Mouse (Mus musculus) heart, embryonic 14.5 days (tissue): Measurements from ENCODE around the gene Gm4779. TPM values are rescaled to one million over a fixed set of nuclear protein-coding genes. Genes with fewer than 3 reads are reported as not detected.

Experiments used
- ATAC-seq: fragments of 200-750 bp; cut with Nextera tagmentation; 2 replicates; pipeline ENCODE4 v1.8.0; 2017; ENCODE audit warnings: low read depth, moderate TSS enrichment; ENCODE audit not compliant: insufficient number of reproducible peaks, insufficient read depth, low FRiP score
- H3K27ac ChIP-seq, 2 experiments: fragments of 200-500 bp in 1 of 2; fragments of 300-500 bp in 1 of 2; sonication (generic) in 1 of 2; replicated peaks in 1 of 2; 2 replicates each; pipeline ENCODE4 v1.5.1; 2012 to 2014; ENCODE audit warnings: low read depth in 2 of 2, low read length in 2 of 2, control low read depth in 1 of 2, mild to moderate bottlenecking in 1 of 2, mixed read lengths in 1 of 2; ENCODE audit not compliant: control insufficient read depth in 1 of 2, insufficient read depth in 1 of 2
- H3K27me3 ChIP-seq: fragments of 300-500 bp; sonication (generic); 2 replicates; pipeline ENCODE4 v1.6.1; 2014; ENCODE audit warnings: mild to moderate bottlenecking, low read length, control low read depth; ENCODE audit not compliant: control insufficient read depth, insufficient read depth
- H3K36me3 ChIP-seq: fragments of 300-500 bp; sonication (generic); 2 replicates; pipeline ENCODE4 v1.6.1; 2014; ENCODE audit warnings: mild to moderate bottlenecking, control low read depth, low read length, mixed read lengths; ENCODE audit not compliant: control insufficient read depth, insufficient read depth
- H3K4me1 ChIP-seq, 2 experiments: fragments of 200-500 bp in 1 of 2; fragments of 300-500 bp in 1 of 2; sonication (generic) in 1 of 2; 2 replicates each; pipeline ENCODE4 v1.6.1; 2012 to 2014; ENCODE audit warnings: low read length in 2 of 2, control low read depth in 1 of 2, mixed read lengths in 1 of 2; ENCODE audit not compliant: control insufficient read depth in 2 of 2, insufficient read depth in 2 of 2
- H3K4me2 ChIP-seq: fragments of 300-500 bp; sonication (generic); 2 replicates; pipeline ENCODE4 v1.6.1; 2014; ENCODE audit warnings: mild to moderate bottlenecking, low read length
- H3K4me3 ChIP-seq, 2 experiments: fragments of 200-500 bp in 1 of 2; fragments of 300-500 bp in 1 of 2; sonication (generic) in 1 of 2; 2 replicates each; pipeline ENCODE4 v1.5.1; 2012 to 2014; ENCODE audit warnings: low read length in 2 of 2, mild to moderate bottlenecking in 2 of 2, control low read depth in 1 of 2, low read depth in 1 of 2, moderate library complexity in 1 of 2; ENCODE audit not compliant: control insufficient read depth in 1 of 2, insufficient read depth in 1 of 2
- H3K9ac ChIP-seq: fragments of 300-500 bp; sonication (generic); 2 replicates; pipeline ENCODE4 v1.6.1; 2014; ENCODE audit warnings: mild to moderate bottlenecking, low read length
- H3K9me3 ChIP-seq: fragments of 300-500 bp; sonication (generic); 2 replicates; pipeline ENCODE4 v1.6.1; 2016; ENCODE audit warnings: low read length, control low read depth; ENCODE audit not compliant: control insufficient read depth
- WGBS: fragments of 180-500 bp; shearing (Covaris S2); extraction: QIAGEN DNeasy Blood & Tissue Kit; methylation state at CpG from one replicate; pipeline ENCODE4 v1.1.7; 2014; 5-methylcytosine and 5-hydroxymethylcytosine counted together
- polyA plus RNA-seq: library from polyadenylated mRNA; unstranded; fragments of >200 nt; fragmentation: Nextera tagmentation; extraction: Ambion mirVana; gene quantifications from 2 replicates; pipeline ENCODE4 v1.2.1, GENCODE M21; 2014

The Gm4779 gene
- polyA plus RNA-seq, 1 experiment from 2014 or later, result not detected

DNA sequence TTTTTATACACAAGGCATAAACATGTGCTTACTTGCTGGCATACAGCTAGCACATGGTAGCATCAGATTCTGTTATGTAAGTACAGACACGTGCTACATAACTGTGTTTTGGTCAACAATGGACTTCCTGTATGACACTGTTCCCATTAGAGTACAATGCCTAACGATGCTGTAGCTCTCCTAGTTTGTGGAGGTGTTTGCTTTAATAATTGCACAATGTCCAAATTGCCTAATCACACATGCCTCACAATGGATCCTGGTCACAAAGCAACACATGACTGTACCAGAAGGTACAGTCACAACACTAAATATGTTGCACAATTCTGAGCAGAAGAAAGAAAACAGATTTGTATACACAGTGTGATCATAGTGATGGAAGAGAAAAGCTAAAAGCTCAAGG is 24.7 kb downstream of the Gm4779 start:
- no peaks in the 10 kb centered on the region for H3K4me1 ChIP-seq
- H3K9me3 ChIP-seq, result no peaks in the 10 kb centered on the region
- H3K9ac ChIP-seq, result no peak overlapping the region
- WGBS, result 45% methylated on average over 2 of the region's 2 CpGs
- no peak overlapping the region for H3K4me3 ChIP-seq
- no peak overlapping the region for H3K27ac ChIP-seq
- ATAC-seq, result no peak
- no peaks in the 10 kb centered on the region for H3K36me3 ChIP-seq
- peaks cover 2% of the 10 kb centered on the region; the same call in 1 of the 2 replicates for H3K27me3 ChIP-seq
- no peak overlapping the region for H3K4me2 ChIP-seq

DNA sequence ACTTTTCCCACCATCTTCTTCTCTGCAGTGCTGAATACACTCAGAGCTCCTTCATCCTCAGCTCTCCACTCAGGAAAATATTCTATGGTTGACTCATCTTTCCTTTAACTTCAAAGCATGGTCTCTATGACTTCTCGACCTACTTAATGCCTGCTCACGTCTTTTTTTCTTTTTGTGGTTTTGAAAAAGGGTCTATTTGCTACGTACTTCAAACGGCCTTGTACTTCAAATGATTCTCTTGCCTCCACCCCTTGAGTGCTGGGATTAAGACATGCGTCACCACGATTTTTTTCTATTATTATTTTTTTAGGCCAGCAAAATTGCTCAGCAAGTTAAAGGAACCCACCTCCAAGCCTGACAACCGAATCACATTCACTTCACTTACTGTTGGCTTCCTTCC is 26.9 kb downstream of the Gm4779 start:
- Histone ChIP-seq H3K27ac (no peak overlapping the region), H3K4me3 (no peak overlapping the region), H3K4me1 (no peaks in the 10 kb centered on the region), H3K4me2 (no peak overlapping the region), H3K27me3 (no peaks in the 10 kb centered on the region), H3K36me3 (no peaks in the 10 kb centered on the region), H3K9me3 (no peaks in the 10 kb centered on the region), H3K9ac (no peak overlapping the region)
- WGBS, result 62% methylated on average over 7 of the region's 7 CpGs
- no peak for ATAC-seq

DNA sequence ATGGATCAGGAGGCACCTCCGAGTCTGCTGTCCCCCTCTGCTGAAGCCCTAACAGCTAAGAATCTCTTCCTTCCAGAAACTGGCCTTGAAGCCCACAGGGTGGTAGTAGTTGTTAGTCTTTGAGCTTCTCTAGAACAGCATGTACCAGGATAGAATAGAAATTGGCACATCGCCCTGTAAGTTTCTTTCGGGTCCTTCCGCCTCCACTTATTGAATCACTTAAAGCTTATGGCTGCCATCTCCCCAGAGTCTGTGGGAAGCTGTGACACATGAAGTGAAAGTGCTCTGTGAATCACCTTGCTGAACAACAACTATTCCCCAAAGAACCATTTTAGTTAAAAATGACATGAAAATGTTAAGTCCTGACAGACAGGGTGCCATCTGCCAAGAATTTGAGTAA is 29.1 kb downstream of the Gm4779 start:
- 74% methylated on average over 4 of the region's 4 CpGs for WGBS
- H3K4me2 ChIP-seq, result no peak overlapping the region
- no peaks in the 10 kb centered on the region for H3K4me1 ChIP-seq
- H3K36me3 ChIP-seq, result no peaks in the 10 kb centered on the region
- H3K27me3 ChIP-seq, result no peaks in the 10 kb centered on the region
- no peaks in the 10 kb centered on the region for H3K9me3 ChIP-seq
- H3K9ac ChIP-seq, result no peak overlapping the region
- ATAC-seq, result no peak
- no peak overlapping the region for H3K4me3 ChIP-seq
- H3K27ac ChIP-seq, result no peak overlapping the region

DNA sequence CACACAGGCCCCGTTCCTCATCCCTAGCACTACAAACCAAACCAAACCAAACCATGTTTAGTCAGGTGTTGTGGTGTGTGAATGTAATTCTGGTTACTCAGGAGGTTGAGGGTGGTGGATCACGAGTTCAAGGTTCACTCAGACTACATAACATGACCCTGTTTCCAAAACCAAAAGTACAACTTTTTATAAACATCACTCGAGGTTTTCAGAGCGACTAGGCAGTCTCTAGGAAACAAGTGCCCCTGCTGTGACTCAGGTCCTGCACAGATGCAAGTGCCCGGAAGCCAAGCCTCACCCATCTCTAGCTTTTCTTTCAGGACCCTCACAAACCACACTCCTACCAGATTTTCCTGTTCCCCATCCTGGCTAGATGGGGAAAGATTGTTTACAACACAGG is 29.6 kb downstream of the Gm4779 start:
- H3K4me3 ChIP-seq, result no peak overlapping the region
- 70% methylated on average over 5 of the region's 5 CpGs for WGBS

DNA sequence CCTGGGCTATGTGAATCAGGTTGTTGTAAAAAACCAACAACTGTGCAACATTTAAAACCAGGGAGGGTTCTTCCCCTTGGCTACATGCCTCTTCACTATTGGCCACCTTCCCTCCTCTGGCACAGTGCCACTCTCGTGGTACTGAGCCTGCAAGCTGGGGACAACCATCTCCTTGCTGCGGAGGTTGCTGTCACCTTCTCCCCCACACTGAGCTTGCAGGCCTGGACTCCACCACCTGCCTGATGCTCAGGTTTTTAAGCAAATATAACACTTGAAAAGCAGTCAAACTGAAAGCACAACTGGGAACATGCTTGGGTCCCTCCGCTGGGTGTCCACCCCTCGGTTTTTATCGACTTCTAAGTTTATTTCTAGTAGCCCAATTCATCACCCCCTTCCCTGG is 39.7 kb downstream of the Gm4779 start:
- Histone ChIP-seq H3K27ac (no peak overlapping the region), H3K4me3 (no peak overlapping the region), H3K9me3 (no peaks in the 10 kb centered on the region), H3K36me3 (no peaks in the 10 kb centered on the region), H3K27me3 (no peaks in the 10 kb centered on the region), H3K4me1 (no peaks in the 10 kb centered on the region), H3K4me2 (no peak overlapping the region), H3K9ac (no peak overlapping the region)
- no peak for ATAC-seq
- WGBS, result 61% methylated on average over 5 of the region's 5 CpGs

More for the DNA sequence above, 29.6 kb downstream of the Gm4779 start:
- Histone ChIP-seq H3K4me2 (no peak overlapping the region), H3K27me3 (no peaks in the 10 kb centered on the region), H3K4me1 (no peaks in the 10 kb centered on the region), H3K36me3 (no peaks in the 10 kb centered on the region), H3K9ac (no peak overlapping the region), H3K9me3 (no peaks in the 10 kb centered on the region), H3K27ac (no peak overlapping the region)
- no peak for ATAC-seq

DNA sequence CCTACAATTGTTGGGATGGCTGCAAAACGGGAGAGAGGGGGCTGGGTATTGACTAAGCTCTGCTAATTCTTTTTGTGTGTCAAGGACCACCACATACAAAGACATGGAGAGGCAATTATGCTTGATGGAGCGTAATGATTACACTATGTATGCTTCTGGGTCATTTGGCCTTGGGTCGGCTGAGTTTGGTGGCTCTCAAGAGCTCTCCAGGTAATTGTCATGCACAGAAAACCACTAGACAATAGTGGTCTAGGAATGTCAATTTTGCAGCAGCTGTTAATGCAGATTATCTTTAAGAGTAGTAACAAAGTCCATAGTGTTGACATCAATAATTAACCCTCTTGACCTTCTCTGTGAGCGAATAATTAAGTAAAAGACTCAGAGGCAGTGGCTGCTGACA is 44.1 kb downstream of the Gm4779 start:
- no peaks in the 10 kb centered on the region for H3K36me3 ChIP-seq
- no peak for ATAC-seq

DNA sequence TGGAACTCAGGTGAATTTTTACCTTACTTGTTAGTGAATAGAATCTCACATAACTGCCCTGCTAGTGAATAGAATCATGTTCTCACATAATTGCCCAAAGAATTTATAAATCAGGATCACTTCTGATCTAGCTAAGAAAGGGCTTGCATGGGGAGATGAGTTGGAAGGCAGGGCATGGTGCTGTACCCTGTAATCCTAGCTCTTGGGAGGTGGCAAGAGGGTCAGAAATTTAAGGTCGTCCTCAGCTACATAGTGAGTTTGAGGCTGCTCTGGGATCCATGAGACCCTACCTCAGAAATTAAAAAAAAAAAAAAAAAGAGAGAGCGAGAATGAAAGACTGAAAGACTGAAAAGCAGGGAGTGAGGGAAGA is 53.2 kb downstream of the Gm4779 start:
- H3K36me3 ChIP-seq, result no peaks in the 10 kb centered on the region
- no peak overlapping the region for H3K4me3 ChIP-seq
- 72% methylated on average over 2 of the region's 2 CpGs for WGBS
- H3K4me2 ChIP-seq, result no peak overlapping the region
- H3K27ac ChIP-seq, result no peak overlapping the region
- H3K4me1 ChIP-seq, result peaks cover 0 to 3% of the 10 kb centered on the region in 2 experiments; a peak in 1 of 4 replicates
- peaks cover 5% of the 10 kb centered on the region; the same call in 1 of the 2 replicates for H3K27me3 ChIP-seq
- ATAC-seq, result no peak
- H3K9ac ChIP-seq, result no peak overlapping the region
- no peaks in the 10 kb centered on the region for H3K9me3 ChIP-seq

More for the DNA sequence above, 44.1 kb downstream of the Gm4779 start:
- H3K4me2 ChIP-seq, result no peak overlapping the region
- no peaks in the 10 kb centered on the region for H3K4me1 ChIP-seq
- WGBS, result 64% methylated on average over 4 of the region's 4 CpGs
- no peak overlapping the region for H3K27ac ChIP-seq
- no peaks in the 10 kb centered on the region for H3K9me3 ChIP-seq
- no peak overlapping the region for H3K4me3 ChIP-seq
- no peak overlapping the region for H3K9ac ChIP-seq
- no peaks in the 10 kb centered on the region for H3K27me3 ChIP-seq

DNA sequence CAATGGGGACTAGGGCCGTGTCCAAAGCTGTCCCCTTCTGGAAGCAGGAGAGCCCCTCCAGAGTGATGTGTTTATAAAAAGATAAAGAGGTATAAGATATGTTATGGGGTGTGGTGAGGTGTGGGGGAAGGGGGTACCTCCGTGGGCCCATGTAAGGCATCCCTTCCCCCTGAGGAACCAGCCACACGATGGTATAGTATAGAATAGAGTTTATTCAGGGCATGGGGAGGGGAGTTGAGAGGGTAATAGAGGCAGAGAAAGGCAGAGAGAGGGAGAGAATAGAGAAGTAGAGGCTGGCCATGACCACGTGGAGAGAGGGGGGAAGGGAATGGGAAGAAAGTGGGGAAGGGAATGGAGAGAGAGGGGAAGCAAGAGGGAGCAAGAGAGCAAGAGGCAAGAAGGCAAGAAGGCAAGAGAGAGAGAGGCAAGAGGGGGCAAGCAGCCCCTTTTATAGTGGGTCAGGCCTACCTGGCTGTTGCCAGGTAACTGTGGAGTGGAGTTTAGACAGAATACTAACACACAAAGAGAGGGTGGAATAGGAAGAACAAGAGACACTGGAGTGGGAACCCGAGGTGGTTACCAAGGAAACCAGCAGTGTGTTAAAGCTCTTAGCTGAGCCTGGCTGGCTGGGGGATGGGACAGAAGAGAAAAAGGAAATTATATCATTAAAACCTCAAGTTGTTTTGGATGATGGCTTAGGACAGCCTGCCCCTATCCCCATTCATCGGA is 53.7 kb downstream of the Gm4779 start:
- Histone ChIP-seq H3K27me3 (peaks cover 5% of the 10 kb centered on the region; the same call in 1 of the 2 replicates), H3K36me3 (no peaks in the 10 kb centered on the region), H3K9me3 (no peaks in the 10 kb centered on the region), H3K4me3 (no peak overlapping the region), H3K27ac (no peak overlapping the region), H3K4me2 (no peak overlapping the region), H3K4me1 (peaks cover 0 to 3% of the 10 kb centered on the region in 2 experiments; a peak in 1 of 4 replicates), H3K9ac (no peak overlapping the region)
- no peak for ATAC-seq
- whole genome bisulfite sequencing, result 47% methylated on average over 6 of the region's 6 CpGs
